Mouse (Mus musculus): ENCODE measurements around the gene Maff.

Maff gene

GRCm38 (mm10) chr15:79329979-79330363, 16.4 kb upstream of the Maff start:
- DNase-seq (ENCODE audit: low read depth, low spot score): peak; percentile 78

DNA sequence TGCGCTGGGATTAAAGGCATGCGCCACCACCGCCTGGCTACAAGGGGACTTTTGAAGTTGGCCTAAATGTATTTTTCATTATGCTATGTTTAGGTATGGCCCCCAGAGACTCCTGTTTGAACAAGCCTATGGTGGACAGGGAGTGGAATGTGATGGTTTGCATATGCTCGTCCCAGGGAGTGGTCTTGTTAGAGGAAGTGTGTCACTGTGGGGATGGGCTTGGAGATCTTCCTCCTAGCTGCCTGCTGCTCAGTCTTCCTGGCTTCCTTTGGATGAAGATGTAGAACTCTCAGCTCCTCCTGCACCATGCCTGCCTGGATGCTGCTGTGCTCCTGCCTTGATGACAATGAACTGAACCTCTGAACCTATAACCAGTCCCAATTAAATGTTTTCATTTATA, 15.9 kb upstream of the Maff start:
- DNase-seq (ENCODE audit: low read depth, low spot score): peak; percentile 80

DNA sequence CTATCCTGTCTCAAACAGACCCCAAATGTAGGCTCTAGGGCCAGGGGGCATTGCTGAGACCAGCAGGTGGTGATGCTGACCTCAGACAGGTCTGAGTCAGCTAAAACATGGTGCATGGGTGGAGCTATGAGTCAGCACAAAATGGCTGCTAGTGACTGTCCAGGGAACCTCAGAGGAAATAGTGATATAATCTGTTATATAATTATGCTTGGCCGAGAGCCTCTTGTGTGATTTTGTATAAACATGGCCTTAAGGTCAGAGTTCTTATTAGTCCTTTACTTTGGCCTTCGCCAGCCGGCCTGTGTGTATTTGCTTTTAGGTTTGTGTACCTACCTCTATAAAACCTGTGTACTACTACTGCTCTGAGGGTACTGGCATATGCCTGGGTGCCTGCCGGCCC, 13.0 kb upstream of the Maff start:
- peak; percentile 55 for DNase-seq (ENCODE audit: low read depth, low spot score)

DNA sequence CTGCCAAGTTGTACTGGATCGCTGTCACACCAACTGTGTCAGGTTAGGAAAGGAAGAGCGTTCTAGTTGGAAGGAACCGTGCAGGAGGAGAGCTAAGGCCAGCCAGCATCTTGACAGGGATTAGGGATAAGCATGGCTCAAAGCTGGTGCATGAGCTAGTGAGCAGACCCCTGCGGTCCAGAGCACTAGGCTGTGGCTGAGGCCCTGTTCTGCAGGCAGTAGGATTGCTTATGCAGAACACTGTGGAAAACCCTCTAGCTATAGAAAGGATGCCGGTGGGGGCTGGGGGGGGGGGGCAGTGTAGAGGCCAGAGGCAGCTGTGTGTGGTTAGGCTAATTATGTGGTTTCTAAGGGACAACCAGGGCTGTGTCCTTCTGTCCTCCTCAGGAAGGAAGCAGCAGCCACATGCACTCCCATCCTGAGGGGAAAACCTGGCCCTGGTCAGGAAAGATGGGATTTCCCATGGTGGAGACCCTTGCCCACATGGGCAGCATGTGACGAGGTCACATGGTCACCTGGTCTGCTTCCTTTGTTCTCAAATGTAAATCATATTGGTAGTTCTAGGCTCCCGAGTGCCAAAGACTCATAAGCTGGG, 11.3 kb upstream of the Maff start:
- peak; percentile 59 for DNase-seq (ENCODE audit: low read depth, low spot score)

- DNase-seq (ENCODE audit: low read depth, low spot score): no peak
These were observed 7.4 kb upstream of the Maff start for GRCm38 (mm10) chr15:79338978-79339377.

- no peak for DNase-seq (ENCODE audit: low read depth, low spot score)
These were observed 3.6 kb upstream of the Maff start for GRCm38 (mm10) chr15:79342641-79343337.

GRCm38 (mm10) chr15:79344627-79345026, 1.8 kb upstream of the Maff start:
- no peak for DNase-seq (ENCODE audit: low read depth, low spot score)

GRCm38 (mm10) chr15:79347165-79347844, 884 bp downstream of the Maff start:
- peak; percentile 95 for DNase-seq (ENCODE audit: low read depth, low spot score)

GRCm38 (mm10) chr15:79347845-79348506, 1.6 kb downstream of the Maff start:
- DNase-seq (ENCODE audit: low read depth, low spot score): peak; percentile 90

DNA sequence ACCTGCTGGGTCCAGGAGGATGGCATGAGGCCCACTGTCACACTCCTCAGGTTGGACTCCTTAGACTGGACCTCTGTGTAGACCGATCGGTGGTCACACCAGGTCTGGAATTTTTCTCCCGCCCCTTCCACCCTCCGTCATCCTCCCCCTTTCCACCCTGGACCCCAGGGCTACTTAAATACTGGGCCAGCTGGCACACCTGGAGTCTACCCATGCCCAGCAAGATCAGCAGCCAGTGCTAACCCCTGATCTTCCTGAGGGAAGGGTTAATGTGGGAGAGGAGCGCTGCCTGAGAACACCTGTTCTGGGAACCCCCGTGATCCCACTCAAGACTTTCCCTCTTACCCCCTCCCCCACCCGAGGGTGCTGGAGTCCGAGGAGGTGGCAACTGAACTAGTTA, 2.2 kb downstream of the Maff start:
- DNase-seq (ENCODE audit: low read depth, low spot score): no peak

DNA sequence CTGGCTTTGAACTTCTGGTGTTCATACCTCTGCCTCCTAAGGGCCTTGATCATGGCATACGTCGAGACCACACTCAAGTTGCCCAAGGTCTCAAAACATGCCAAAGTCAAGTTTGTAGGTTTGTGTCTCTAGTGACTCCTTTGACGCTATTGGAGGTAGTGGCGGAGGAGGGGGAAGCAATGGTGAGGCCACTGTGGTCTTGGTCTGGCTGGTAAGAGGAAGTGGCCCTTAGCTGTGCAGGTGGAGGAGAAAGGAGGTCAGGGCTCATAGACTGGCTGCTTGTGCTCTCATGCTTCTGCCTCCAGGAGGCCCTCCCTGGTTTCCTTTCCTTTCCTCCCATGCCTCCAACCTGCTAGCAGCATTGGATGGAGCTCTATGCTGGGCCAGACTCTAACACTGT, 4.4 kb downstream of the Maff start:
- DNase-seq (ENCODE audit: low read depth, low spot score): no peak

- no peak for DNase-seq (ENCODE audit: low read depth, low spot score)
These were observed 4.9 kb downstream of the Maff start for GRCm38 (mm10) chr15:79351331-79351767.

GRCm38 (mm10) chr15:79352479-79352878, 6.1 kb downstream of the Maff start:
- DNase-seq (ENCODE audit: low read depth, low spot score): no peak

DNA sequence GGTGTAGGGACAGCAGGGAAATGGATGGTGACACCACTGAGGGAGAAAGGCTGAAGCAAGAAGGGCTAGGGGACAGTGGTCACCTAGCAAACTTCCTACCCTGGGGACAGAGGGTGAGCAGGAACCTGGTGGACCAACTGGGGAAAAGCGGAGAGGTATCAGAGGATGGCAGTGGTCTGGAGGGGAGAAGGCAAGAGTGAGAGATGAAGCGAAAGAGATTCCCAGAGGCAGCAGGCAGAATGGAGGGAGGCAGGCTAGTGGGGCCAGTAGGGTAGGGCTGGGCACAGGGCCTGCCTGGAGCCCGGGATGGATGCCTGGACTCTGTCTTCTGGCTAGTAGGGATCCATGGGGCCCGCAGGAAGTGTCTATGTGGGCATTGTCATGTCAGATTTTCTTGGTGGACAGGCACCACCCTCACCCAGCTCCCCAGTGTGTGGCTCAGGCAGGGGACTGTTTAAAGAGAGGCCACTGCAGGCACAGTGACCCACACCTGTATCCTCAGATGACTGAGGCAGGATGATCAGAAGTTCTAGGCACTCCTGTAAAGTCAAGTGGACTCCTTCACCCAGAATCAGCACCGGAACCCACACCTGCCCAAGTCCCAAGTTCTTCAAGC, 7.4 kb downstream of the Maff start:
- DNase-seq (ENCODE audit: low read depth, low spot score): no peak

- no peak for DNase-seq (ENCODE audit: low read depth, low spot score)
These were observed 8.2 kb downstream of the Maff start for GRCm38 (mm10) chr15:79354619-79355018.

DNA sequence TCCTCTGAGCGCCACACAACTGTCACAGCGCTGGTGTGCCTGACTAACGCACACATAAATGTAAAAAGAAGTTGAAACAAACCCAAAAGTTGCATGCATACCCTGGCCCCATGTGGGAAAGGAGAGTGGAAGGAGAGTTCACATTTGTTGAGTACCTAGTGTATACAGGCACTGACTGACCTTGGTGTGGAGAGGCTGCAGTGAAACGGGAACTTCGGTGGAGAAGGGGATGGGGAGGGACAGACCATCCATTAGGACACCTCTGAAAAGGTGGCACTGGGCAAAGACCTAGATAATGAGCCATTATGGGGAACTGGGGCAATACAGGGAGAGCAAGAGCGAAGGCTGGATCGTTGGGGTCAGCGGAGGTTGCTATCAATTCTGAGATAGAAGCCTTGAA, 10.1 kb downstream of the Maff start:
- DNase-seq (ENCODE audit: low read depth, low spot score): no peak

DNA sequence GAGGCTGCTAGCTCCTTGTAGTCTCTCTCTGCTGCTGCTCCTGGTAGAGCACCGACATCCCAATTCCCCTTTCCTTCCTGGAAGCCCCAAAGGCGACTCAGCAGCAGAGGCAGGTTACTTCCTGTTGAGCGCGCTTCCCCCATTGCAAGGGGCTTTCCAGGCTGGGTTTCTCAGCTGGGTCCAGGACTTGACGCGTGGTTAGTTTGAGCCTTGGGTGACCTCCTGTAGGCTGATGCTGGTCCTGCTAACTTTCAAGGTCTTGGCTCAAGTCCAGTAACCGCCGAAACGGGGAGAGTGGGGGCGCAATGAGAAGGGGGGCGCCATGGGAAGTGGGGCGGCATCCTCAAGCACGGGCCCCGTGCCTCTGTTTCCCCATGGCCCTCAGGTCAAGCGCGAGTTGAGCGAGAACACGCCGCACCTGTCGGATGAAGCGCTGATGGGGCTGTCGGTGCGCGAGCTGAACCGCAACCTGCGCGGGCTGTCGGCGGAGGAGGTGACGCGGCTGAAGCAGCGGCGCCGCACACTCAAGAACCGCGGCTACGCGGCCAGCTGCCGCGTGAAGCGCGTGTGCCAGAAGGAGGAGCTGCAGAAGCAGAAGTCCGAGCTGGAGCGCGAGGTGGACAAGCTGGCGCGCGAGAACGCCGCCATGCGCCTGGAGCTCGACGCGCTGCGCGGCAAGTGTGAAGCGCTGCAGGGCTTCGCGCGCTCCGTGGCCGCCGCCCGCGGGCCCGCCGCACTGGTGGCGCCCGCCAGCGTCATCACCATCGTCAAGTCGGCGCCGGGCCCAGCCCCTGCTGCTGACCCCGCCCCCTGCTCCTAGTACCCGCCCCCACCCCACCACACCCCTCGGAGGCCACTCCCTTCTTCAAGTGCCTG, 10.9 kb downstream of the Maff start:
- peak; percentile 85 for DNase-seq (ENCODE audit: low read depth, low spot score)

- no peak for DNase-seq (ENCODE audit: low read depth, low spot score)
These were observed 11.7 kb downstream of the Maff start for GRCm38 (mm10) chr15:79357974-79358690.

GRCm38 (mm10) chr15:79359954-79360353, 13.5 kb downstream of the Maff start:
- peak; percentile 58 for DNase-seq (ENCODE audit: low read depth, low spot score)

GRCm38 (mm10) chr15:79360371-79360770, 13.9 kb downstream of the Maff start:
- no peak for DNase-seq (ENCODE audit: low read depth, low spot score)
